8 mouse cellular contexts compared by ENCODE assay signal in genomic region chr2:25376589-25376988, GRCm38 (mm10). TPM values are rescaled to one million over a fixed set of nuclear protein-coding genes. Genes with fewer than 3 reads are reported as not detected.
DNase-seq lines count a peak whose midpoint lies in the region; ATAC-seq lines count a peak whose summit lies in the region.

No protein-coding gene starts in this region.

- H3K4me1 ChIP-seq in forebrain, embryonic 15.5 days: peaks cover 25% of the 10 kb centered on the region

- no peak overlapping the region for H3K9ac ChIP-seq in forebrain, embryonic 15.5 days (replicated peaks)

- peak; percentile 17; the same call in 1 of the 2 replicates for ATAC-seq in neutrophil, adult 5-6 weeks (ENCODE audit: extremely low read depth, insufficient number of reproducible peaks, low FRiP score, poor library complexity, severe bottlenecking)
- ATAC-seq in forebrain, embryonic 15.5 days (replicated peaks): no peak

- no peaks in the 10 kb centered on the region for H3K27me3 ChIP-seq in forebrain, embryonic 15.5 days

- WGBS in forebrain, embryonic 15.5 days: 62% methylated on average over 4 of the region's 4 CpGs

- H3K4me3 ChIP-seq in forebrain, embryonic 15.5 days: no peak overlapping the region

- H3K9me3 ChIP-seq in forebrain, embryonic 15.5 days: no peaks in the 10 kb centered on the region

- H3K4me2 ChIP-seq in forebrain, embryonic 15.5 days (replicated peaks): no peak overlapping the region

- intact Hi-C loops in heart, postnatal 25 days (cut with DNase I): loop anchor here (1.0 to 5.0 kb wide), 3 partner anchors 26 to 106 kb away; no protein-coding TSS in a partner anchor

- no peak overlapping the region for H3K27ac ChIP-seq in forebrain, embryonic 15.5 days (replicated peaks)

- H3K36me3 ChIP-seq in forebrain, embryonic 15.5 days: 0 out of 2 replicates have a peak, but pooled peaks cover 3% of the 10 kb centered on the region

- peak; percentile 41 for DNase-seq in heart, adult 8-10 months (ENCODE audit: low spot score)
- DNase-seq in heart, postnatal 25 days (ENCODE audit: low spot score): no peak
- peak; percentile 34 for DNase-seq in thymus, postnatal 14 days
- no peak for DNase-seq in thymus, postnatal 36 days
- peak; percentile 83 to 87 for DNase-seq in cerebellum, postnatal 10 days
- DNase-seq in induced T-regulatory cell, adult 2 months (ENCODE audit: low read depth): peak; percentile 75

RNA-seq across cellular contexts. Expression of gene Sapcd2, which starts 4.5 kb away (rescaled TPM):
- total RNA-seq in heart, adult 8-10 months (2022): not detected
- under 1 TPM; 0.16 to 0.50 TPM for total RNA-seq in heart, postnatal 25 days (2021)
- not detected in 2 replicates for total RNA-seq in neutrophil, adult 5-6 weeks (2017)
- polyA plus RNA-seq in forebrain, embryonic 15.5 days (2015; fragmentation: Nextera tagmentation; extraction: Ambion mirVana): 31.9 and 32.6 TPM in 2 replicates

RNA-seq across cellular contexts. Expression of gene Uap1l1, which starts 11.1 kb away (rescaled TPM):
- 10 to 100 TPM in 1 of 4 experiments, 1 to 10 TPM in 3; 8.9 to 10.7 (median 9.5) TPM for total RNA-seq in heart, adult 8-10 months (2022)
- total RNA-seq in heart, postnatal 25 days (2021): 1 to 10 TPM; 4.0 to 6.1 TPM
- 8.7 and 11.7 TPM in 2 replicates for total RNA-seq in neutrophil, adult 5-6 weeks (2017)
- 4.1 and 5.1 TPM in 2 replicates for polyA plus RNA-seq in forebrain, embryonic 15.5 days (2015; fragmentation: Nextera tagmentation; extraction: Ambion mirVana)

RNA-seq across cellular contexts. Expression of gene Entpd2, which starts 19.1 kb away (rescaled TPM):
- 10 to 100 TPM; 11.6 to 14.4 (median 12.6) TPM for total RNA-seq in heart, adult 8-10 months (2022)
- 10 to 100 TPM; 10.8 to 13.9 TPM for total RNA-seq in heart, postnatal 25 days (2021)
- total RNA-seq in neutrophil, adult 5-6 weeks (2017): not detected in 2 replicates
- polyA plus RNA-seq in forebrain, embryonic 15.5 days (2015; fragmentation: Nextera tagmentation; extraction: Ambion mirVana): 3.6 and 4.8 TPM in 2 replicates

RNA-seq across cellular contexts. Expression of gene Dpp7, which starts 20.4 kb away (rescaled TPM):
- total RNA-seq in heart, adult 8-10 months (2022): 1 to 10 TPM; 3.8 to 5.2 (median 5.1) TPM
- 1 to 10 TPM; 3.0 to 3.4 TPM for total RNA-seq in heart, postnatal 25 days (2021)
- 24.7 and 25.5 TPM in 2 replicates for total RNA-seq in neutrophil, adult 5-6 weeks (2017)
- 25.5 and 29.3 TPM in 2 replicates for polyA plus RNA-seq in forebrain, embryonic 15.5 days (2015; fragmentation: Nextera tagmentation; extraction: Ambion mirVana)

RNA-seq across cellular contexts. Expression of gene Npdc1, which starts 22.6 kb away (rescaled TPM):
- 10 to 100 TPM; 25.3 to 35.8 (median 33.6) TPM for total RNA-seq in heart, adult 8-10 months (2022)
- total RNA-seq in heart, postnatal 25 days (2021): 10 to 100 TPM; 25.1 to 27.7 TPM
- not detected in 2 replicates for total RNA-seq in neutrophil, adult 5-6 weeks (2017)
- 406 and 408 TPM in 2 replicates for polyA plus RNA-seq in forebrain, embryonic 15.5 days (2015; fragmentation: Nextera tagmentation; extraction: Ambion mirVana)

Comparison
In these comparisons a context has a peak if more than half of its experiments do, and no peak if none do; other contexts are left out.
1. DNase-seq: peak in heart, adult 8-10 months (single experiment), thymus, postnatal 14 days (single experiment), cerebellum, postnatal 10 days (2 of 2) and induced T-regulatory cell, adult 2 months (single experiment); none in heart, postnatal 25 days (single experiment) and thymus, postnatal 36 days (0 of 2).
2. RNA of gene Entpd2, which starts 19.1 kb away (total RNA-seq): 10.8 to 13.9 TPM in heart, postnatal 25 days and 11.6 to 14.4 TPM in heart, adult 8-10 months; not detected in neutrophil, adult 5-6 weeks; every median in the first group is over 10 times any median in the second.